Mouse (Mus musculus) midbrain, embryonic 13.5 days (tissue): ENCODE data around the gene Shbg. TPM values are rescaled to one million over a fixed set of nuclear protein-coding genes. Genes with fewer than 3 reads are reported as not detected.

Source experiments
- ATAC-seq: fragments of 200-750 bp; cut with Nextera tagmentation; 2 replicates; pipeline ENCODE4 v1.8.0; 2017; ENCODE audit warnings: mild to moderate bottlenecking, moderate TSS enrichment, moderate library complexity
- H3K27ac ChIP-seq: fragments of 300-500 bp; sonication (generic); 2 replicates; pipeline ENCODE4 v1.5.1; 2015; ENCODE audit warnings: inconsistent platforms, mild to moderate bottlenecking, moderate library complexity
- H3K27me3 ChIP-seq: fragments of 300-500 bp; sonication (generic); 2 replicates; pipeline ENCODE4 v1.6.1; 2015; ENCODE audit warnings: mild to moderate bottlenecking, inconsistent platforms
- H3K36me3 ChIP-seq: fragments of 300-500 bp; sonication (generic); 2 replicates; pipeline ENCODE4 v1.6.1; 2015; ENCODE audit warnings: mild to moderate bottlenecking, inconsistent platforms
- H3K4me1 ChIP-seq: fragments of 300-500 bp; sonication (generic); replicated peaks from 2 replicates; pipeline ENCODE4 v1.6.1; 2015; ENCODE audit warnings: inconsistent platforms
- H3K4me2 ChIP-seq: fragments of 300-500 bp; sonication (generic); replicated peaks from 2 replicates; pipeline ENCODE4 v1.6.1; 2015; ENCODE audit warnings: moderate library complexity, mild to moderate bottlenecking, inconsistent platforms
- H3K4me3 ChIP-seq: fragments of 300-500 bp; sonication (generic); replicated peaks from 2 replicates; pipeline ENCODE4 v1.5.1; 2015; ENCODE audit warnings: mild to moderate bottlenecking, inconsistent platforms
- H3K9ac ChIP-seq: fragments of 300-500 bp; sonication (generic); replicated peaks from 2 replicates; pipeline ENCODE4 v1.6.1; 2015; ENCODE audit warnings: mild to moderate bottlenecking, inconsistent platforms
- H3K9me3 ChIP-seq: fragments of 300-500 bp; sonication (generic); 2 replicates; pipeline ENCODE4 v1.6.1; 2016; ENCODE audit warnings: mild to moderate bottlenecking, inconsistent platforms
- WGBS: fragments of 180-500 bp; shearing (Covaris S2); methylation state at CpG from one replicate; pipeline ENCODE4 v1.1.7; 2015; 5-methylcytosine and 5-hydroxymethylcytosine counted together
- polyA plus RNA-seq: library from polyadenylated mRNA; unstranded; fragments of >200 nt; fragmentation: Nextera tagmentation; extraction: Ambion mirVana; gene quantifications from 2 replicates; pipeline ENCODE4 v1.2.1, GENCODE M21; 2015

Shbg gene
- not detected in 2 replicates for polyA plus RNA-seq

GRCm38 (mm10) chr11:69617805-69618204 is at the start of gene Shbg:
Gene Shbg (minus strand): TSS chr11:69617905.
- H3K27ac ChIP-seq: no peak within 1 kb of the TSS
- 81% methylated on average over 5 of the region's 5 CpGs for WGBS
- H3K4me2 ChIP-seq: no peak within 1 kb of the TSS
- ATAC-seq: no peak
- no peaks in the 10 kb centered on the region for H3K27me3 ChIP-seq
- peak within 1 kb of the TSS; percentile 3 for H3K9ac ChIP-seq
- H3K36me3 ChIP-seq: no peaks in the 10 kb centered on the region
- H3K4me3 ChIP-seq: no peak within 1 kb of the TSS
- peaks cover 18% of the 10 kb centered on the region for H3K4me1 ChIP-seq
- no peaks in the 10 kb centered on the region for H3K9me3 ChIP-seq

- Histone ChIP-seq H3K4me1 (peaks cover 35% of the 10 kb centered on the region), H3K36me3 (peaks cover 71% of the 10 kb centered on the region), H3K27ac (no peak overlapping the region), H3K27me3 (no peaks in the 10 kb centered on the region), H3K4me3 (no peak overlapping the region; the same call in 1 of the 2 replicates), H3K9me3 (no peaks in the 10 kb centered on the region), H3K9ac (no peak overlapping the region), H3K4me2 (no peak overlapping the region)
- WGBS: 85% methylated on average over 3 of the region's 3 CpGs
- no peak for ATAC-seq
Measured at GRCm38 (mm10) chr11:69666665-69667005, 48.9 kb upstream of the Shbg start.

DNA sequence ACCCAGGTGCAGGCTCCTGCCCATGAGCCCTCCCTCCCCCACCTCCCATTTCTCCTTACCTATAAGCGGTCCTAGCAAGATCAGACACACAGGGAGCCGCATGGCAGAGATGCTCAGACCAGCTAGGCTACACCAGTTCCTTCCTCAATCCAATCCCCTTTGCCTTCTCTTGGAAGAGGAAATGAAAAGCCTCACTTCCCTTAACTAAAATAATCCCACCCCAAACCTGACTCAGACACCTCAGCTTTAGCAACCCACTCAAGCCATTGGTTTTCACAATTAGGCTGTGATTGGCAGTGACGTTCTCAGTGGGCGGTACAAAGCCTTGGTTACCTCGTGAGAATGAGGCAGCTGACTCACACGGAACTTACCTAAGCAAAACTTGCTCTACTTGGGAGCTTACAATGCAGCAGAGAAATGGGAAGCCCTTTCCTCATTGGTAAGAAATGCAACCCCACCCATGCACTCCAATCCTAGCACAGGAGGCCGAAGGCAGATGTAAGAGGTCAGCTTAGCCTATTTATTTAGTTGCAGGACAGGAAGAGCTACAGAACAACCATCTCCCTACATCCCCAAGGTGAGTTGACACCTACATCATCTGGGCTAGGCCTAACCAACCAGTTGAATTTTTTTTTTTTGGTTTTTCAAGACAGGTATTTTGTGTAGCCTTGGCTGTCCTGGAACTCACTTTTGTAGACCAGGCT is 48.4 kb upstream of the Shbg start, which contains the start of gene Cd68:
TSS of gene Cd68 (minus strand) at position 193 of the 704 bp plus-strand sequence.
- H3K4me3 ChIP-seq: no peak within 1 kb of the TSS; the same call in 1 of the 2 replicates
- no peak within 1 kb of the TSS for H3K4me2 ChIP-seq
- peaks cover 71% of the 10 kb centered on the region for H3K36me3 ChIP-seq
- no peak within 1 kb of the TSS; the same call in 1 of the 2 replicates for H3K9ac ChIP-seq
- no peak for ATAC-seq
- 38% methylated on average over 7 of the region's 7 CpGs for WGBS
- peaks cover 41% of the 10 kb centered on the region for H3K4me1 ChIP-seq
- peak within 1 kb of the TSS; percentile 47 for H3K27ac ChIP-seq
- no peaks in the 10 kb centered on the region for H3K27me3 ChIP-seq
- H3K9me3 ChIP-seq: no peaks in the 10 kb centered on the region

DNA sequence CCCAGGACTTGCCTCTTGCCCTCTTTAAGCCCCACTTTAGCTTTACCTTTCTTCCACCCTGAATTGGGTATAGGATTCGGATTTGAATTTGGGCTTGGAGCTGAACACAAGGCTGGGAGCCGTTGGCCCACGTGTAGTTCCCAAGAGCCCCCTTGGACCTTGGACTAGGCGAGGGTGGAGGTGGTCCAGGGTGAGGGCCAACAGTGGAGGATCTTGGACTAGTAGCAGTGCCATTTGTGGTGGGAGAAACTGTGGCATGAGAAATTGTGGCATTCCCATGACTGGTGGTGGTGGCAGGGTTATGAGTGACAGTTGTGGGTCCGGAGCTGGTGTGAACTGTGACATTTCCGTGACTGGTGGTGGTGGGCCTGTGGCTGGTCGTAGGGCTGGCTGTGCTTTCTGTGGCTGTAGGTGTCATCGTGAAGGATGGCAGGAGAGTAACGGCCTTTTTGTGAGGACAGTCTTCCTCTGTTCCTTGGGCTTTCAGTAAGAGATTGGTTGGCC is 47.8 kb upstream of the Shbg start:
- Histone ChIP-seq H3K4me1 (peaks cover 43% of the 10 kb centered on the region), H3K4me3 (no peak overlapping the region), H3K9me3 (no peaks in the 10 kb centered on the region), H3K9ac (no peak overlapping the region; the same call in 1 of the 2 replicates), H3K4me2 (no peak overlapping the region), H3K36me3 (peaks cover 67% of the 10 kb centered on the region), H3K27me3 (no peaks in the 10 kb centered on the region), H3K27ac (0 out of 2 replicates have a peak overlapping the region, but pooled peaks have one; percentile 25)
- no peak for ATAC-seq
- 80% methylated on average over 9 of the region's 9 CpGs for WGBS

DNA sequence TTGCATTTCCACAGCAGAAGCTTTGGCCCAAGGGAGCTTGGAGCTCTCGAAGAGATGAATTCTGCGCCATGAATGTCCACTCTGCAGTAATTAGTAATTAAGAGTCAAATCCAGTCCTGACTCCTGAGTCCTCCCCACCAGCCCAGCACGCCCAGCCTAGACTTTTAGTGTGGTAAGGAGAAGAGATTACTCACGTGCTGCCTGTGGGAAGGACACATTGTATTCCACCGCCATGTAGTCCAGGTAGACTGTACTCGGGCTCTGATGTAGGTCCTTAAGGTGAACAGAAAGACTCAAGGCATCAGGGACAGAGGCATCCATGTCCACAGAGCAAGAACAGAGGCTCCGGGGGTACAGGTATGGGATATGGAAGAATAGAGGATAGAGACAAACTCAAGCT is 47.1 kb upstream of the Shbg start:
- ATAC-seq: no peak
- no peak overlapping the region for H3K4me2 ChIP-seq
- no peak overlapping the region for H3K4me3 ChIP-seq
- peaks cover 42% of the 10 kb centered on the region for H3K4me1 ChIP-seq
- no peaks in the 10 kb centered on the region for H3K27me3 ChIP-seq
- peak overlapping the region; percentile 47 for H3K27ac ChIP-seq
- peaks cover 65% of the 10 kb centered on the region for H3K36me3 ChIP-seq
- 92% methylated on average over 7 of the region's 7 CpGs for WGBS
- no peaks in the 10 kb centered on the region for H3K9me3 ChIP-seq
- no peak overlapping the region for H3K9ac ChIP-seq

DNA sequence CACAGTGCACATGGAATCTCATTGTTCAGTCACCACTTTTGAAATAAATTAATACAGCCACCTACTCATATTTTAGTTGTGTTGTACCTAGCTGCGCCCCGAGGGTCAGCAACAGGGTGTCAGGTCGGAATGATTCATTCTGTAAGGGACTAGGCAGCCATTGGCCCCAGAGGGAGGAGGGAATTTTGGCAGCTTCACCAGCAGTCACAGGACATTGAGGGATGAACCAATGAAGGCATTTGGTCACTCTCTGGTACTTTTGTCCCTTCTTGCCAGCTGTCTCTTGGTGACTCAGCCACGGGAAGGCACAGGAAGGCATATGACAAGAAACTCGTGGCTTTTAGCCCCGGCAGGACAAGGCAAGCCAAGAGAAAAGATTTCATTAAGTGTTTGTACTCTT is 46.1 kb upstream of the Shbg start:
- Histone ChIP-seq H3K9me3 (no peaks in the 10 kb centered on the region), H3K27me3 (no peaks in the 10 kb centered on the region), H3K27ac (peak overlapping the region; percentile 95), H3K4me2 (no peak overlapping the region), H3K4me3 (no peak overlapping the region; the same call in 1 of the 2 replicates), H3K9ac (no peak overlapping the region), H3K4me1 (peaks cover 32% of the 10 kb centered on the region), H3K36me3 (peaks cover 60% of the 10 kb centered on the region)
- 91% methylated on average over 6 of the region's 6 CpGs for WGBS
- no peak for ATAC-seq

- WGBS: 71% methylated on average over 13 of the region's 13 CpGs
- peak overlapping the region; percentile 95 for H3K27ac ChIP-seq
- no peaks in the 10 kb centered on the region for H3K27me3 ChIP-seq
- peak overlapping the region; percentile 48 for H3K9ac ChIP-seq
- no peaks in the 10 kb centered on the region for H3K9me3 ChIP-seq
- peaks cover 60% of the 10 kb centered on the region for H3K36me3 ChIP-seq
- peak; percentile 60 for ATAC-seq
- H3K4me3 ChIP-seq: peak overlapping the region; percentile 56
- peaks cover 28% of the 10 kb centered on the region for H3K4me1 ChIP-seq
- H3K4me2 ChIP-seq: peak overlapping the region; percentile 61
Measured at GRCm38 (mm10) chr11:69662967-69663671, 45.4 kb upstream of the Shbg start.

DNA sequence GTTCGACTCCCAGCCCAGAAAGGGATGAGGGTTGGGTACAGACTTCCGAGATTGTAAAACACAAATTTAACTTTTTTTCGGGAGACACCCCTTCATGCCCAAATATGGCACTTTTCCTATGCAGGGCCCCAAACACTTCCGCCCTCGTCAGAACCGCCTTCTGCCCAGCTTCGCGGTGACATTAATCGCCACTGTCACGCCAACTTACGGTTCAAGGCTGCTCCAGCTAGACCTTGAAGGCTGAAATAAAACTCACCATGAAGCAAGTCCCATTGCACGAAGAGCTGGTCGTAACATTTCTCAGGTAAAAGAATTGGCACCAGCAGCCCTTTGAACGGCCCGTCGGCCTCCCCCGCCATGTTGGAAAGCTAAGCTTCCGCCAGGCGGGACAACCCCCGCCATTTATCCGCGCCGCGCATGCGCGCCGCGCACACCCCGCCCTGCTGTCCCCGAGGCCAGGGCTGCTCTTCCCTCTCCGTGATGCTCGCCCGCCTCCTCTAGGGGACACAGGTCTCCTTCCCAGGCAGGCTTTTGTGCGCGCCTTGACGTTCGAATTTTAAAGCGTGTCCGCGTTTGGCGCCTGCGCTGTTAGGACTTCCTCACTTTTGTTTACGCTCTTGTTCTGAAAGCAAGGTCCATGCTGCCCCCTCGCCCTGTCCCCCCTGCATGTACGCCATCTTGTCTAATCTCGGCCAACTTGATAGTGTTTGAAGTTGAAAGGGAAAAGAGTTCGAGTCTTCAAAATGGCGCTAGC is 44.7 kb upstream of the Shbg start, which contains the start of gene Mpdu1:
TSS of gene Mpdu1 (minus strand) at position 430 of the 754 bp plus-strand sequence.
- H3K27ac ChIP-seq: peak within 1 kb of the TSS; percentile 95
- peaks cover 60% of the 10 kb centered on the region for H3K36me3 ChIP-seq
- no peaks in the 10 kb centered on the region for H3K9me3 ChIP-seq
- under 1% methylated on average over 48 of the region's 48 CpGs for WGBS
- ATAC-seq: peak; percentile 97
- H3K27me3 ChIP-seq: no peaks in the 10 kb centered on the region
- H3K4me1 ChIP-seq: peaks cover 28% of the 10 kb centered on the region
- H3K4me2 ChIP-seq: peak within 1 kb of the TSS; percentile 61
- peak within 1 kb of the TSS; percentile 73 for H3K9ac ChIP-seq
- H3K4me3 ChIP-seq: peak within 1 kb of the TSS; percentile 56

DNA sequence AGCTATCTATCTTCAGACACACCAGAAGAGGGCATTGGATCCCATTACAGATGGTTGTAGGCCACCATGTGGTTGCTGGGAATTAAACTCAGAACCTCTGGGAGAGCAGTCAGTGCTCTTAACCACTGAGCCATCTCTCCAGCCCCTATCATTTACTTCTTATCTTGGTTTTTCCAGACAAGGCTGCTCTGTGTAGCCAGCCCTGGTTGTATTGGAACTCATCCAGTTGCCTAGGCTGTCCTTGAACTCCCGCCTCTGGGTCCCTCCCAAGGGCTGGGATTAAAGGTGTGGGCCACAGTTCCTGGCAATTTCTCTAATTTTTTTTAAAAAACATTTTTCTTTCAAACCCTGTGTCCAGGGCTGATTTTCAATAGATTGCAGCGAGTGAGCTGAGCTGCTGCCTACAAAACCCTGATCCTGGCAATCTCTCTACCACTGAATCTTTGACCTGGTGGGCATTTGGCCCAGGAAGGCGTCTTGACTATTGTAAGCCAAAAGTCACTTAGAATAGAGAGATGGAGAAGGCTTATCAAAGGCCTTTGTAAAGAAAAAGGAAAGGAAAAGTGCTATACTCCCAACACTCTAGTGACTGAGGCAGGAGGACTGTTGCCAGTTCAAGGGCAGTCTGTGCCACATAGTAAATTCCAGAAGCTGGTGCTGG is 43.6 kb upstream of the Shbg start:
- H3K27me3 ChIP-seq: no peaks in the 10 kb centered on the region
- 82% methylated on average over 3 of the region's 3 CpGs for WGBS
- peak overlapping the region; percentile 56 for H3K4me3 ChIP-seq
- peaks cover 63% of the 10 kb centered on the region for H3K36me3 ChIP-seq
- H3K9me3 ChIP-seq: no peaks in the 10 kb centered on the region
- peak overlapping the region; percentile 73 for H3K9ac ChIP-seq
- H3K4me2 ChIP-seq: peak overlapping the region; percentile 61
- no peak for ATAC-seq
- peaks cover 28% of the 10 kb centered on the region for H3K4me1 ChIP-seq
- peak overlapping the region; percentile 95 for H3K27ac ChIP-seq

DNA sequence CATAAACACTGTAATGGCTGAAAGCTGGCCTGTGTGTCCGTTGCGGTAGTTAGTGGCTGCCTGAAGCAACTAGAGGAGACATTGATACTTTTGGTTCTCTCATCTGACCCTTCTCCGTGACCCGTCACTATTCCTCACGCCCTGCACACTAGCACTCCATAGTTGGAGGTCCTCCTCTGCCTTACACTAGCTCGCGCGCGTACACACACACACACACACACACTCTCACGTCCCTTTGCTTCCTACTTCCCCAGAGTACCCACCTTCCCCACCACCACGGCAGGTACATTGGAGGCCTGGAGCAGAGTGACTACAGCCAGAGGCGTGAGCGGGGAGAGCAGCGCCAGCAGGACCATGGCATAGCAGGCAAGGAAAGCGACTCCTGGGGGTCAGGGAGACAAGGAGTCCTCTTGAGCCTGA is 39.8 kb upstream of the Shbg start:
- H3K9me3 ChIP-seq: no peaks in the 10 kb centered on the region
- no peak overlapping the region for H3K27ac ChIP-seq
- H3K36me3 ChIP-seq: peaks cover 58% of the 10 kb centered on the region
- no peak for ATAC-seq
- no peak overlapping the region for H3K4me2 ChIP-seq
- 86% methylated on average over 15 of the region's 15 CpGs for WGBS
- peaks cover 39% of the 10 kb centered on the region for H3K4me1 ChIP-seq
- no peak overlapping the region for H3K9ac ChIP-seq
- H3K4me3 ChIP-seq: no peak overlapping the region
- H3K27me3 ChIP-seq: no peaks in the 10 kb centered on the region
